Mouse (Mus musculus) neural tube, embryonic 10.5 days (tissue): ENCODE measurements around the gene Igtp.
"Not testable (repeated sequence)": the region's sequence is repeated elsewhere in the genome, so short reads cannot be mapped to it uniquely, and the experiment has no call there.

ENCODE experiments used
- DNase-seq: peaks from one replicate; pipeline ENCODE4 v3.0.0-alpha.2; 2017; ENCODE audit warnings: low spot score; ENCODE audit errors: extremely low spot score

Gene Igtp

GRCm38 (mm10) chr11:58199229-58200037 lies at the start of gene Igtp, which contains the start of gene Irgm2:
TSS of gene Igtp (plus strand) at chr11:58199556.
TSS of gene Irgm2 (plus strand) at chr11:58199618.
- peak; percentile 54 for DNase-seq

- no peak for DNase-seq
Measured at GRCm38 (mm10) chr11:58155458-58155857, 43.9 kb upstream of the Igtp start.

- no peak for DNase-seq
Measured at GRCm38 (mm10) chr11:58156871-58157270, 42.5 kb upstream of the Igtp start.

GRCm38 (mm10) chr11:58165072-58165471 lies 34.3 kb upstream of the Igtp start:
- no peak for DNase-seq

- no peak for DNase-seq
Measured at GRCm38 (mm10) chr11:58167822-58168166, 31.6 kb upstream of the Igtp start.

GRCm38 (mm10) chr11:58168167-58168915 lies 31.0 kb upstream of the Igtp start, which contains the start of gene Gemin5:
TSS of gene Gemin5 (minus strand) at chr11:58168539.
- peak; percentile 87 for DNase-seq

- no peak for DNase-seq
Measured at GRCm38 (mm10) chr11:58169666-58170065, 29.7 kb upstream of the Igtp start.

- DNase-seq = peak; percentile 98
Measured at GRCm38 (mm10) chr11:58171459-58172091, 27.8 kb upstream of the Igtp start, which contains the start of gene Mrpl22. TSS of gene Mrpl22 (plus strand) at chr11:58171661.

GRCm38 (mm10) chr11:58179563-58179962 lies 19.8 kb upstream of the Igtp start:
- peak; percentile 62 for DNase-seq

- DNase-seq = not testable (repeated sequence)
Measured at GRCm38 (mm10) chr11:58179986-58180385, 19.4 kb upstream of the Igtp start.

- DNase-seq = no peak
Measured at GRCm38 (mm10) chr11:58180756-58181155, 18.6 kb upstream of the Igtp start.

- no peak for DNase-seq
Measured at GRCm38 (mm10) chr11:58183579-58183978, 15.8 kb upstream of the Igtp start.

GRCm38 (mm10) chr11:58189675-58190074 lies 9.7 kb upstream of the Igtp start:
- no peak for DNase-seq

GRCm38 (mm10) chr11:58193326-58193725 lies 6.0 kb upstream of the Igtp start:
- no peak for DNase-seq

- no peak for DNase-seq
Measured at GRCm38 (mm10) chr11:58193860-58194520, 5.4 kb upstream of the Igtp start.

- DNase-seq = no peak
Measured at GRCm38 (mm10) chr11:58198663-58199062, 693 bp upstream of the Igtp start.

- no peak for DNase-seq
Measured at GRCm38 (mm10) chr11:58200226-58200625, 870 bp downstream of the Igtp start.

- DNase-seq = no peak
Measured at GRCm38 (mm10) chr11:58201052-58201451, 1.7 kb downstream of the Igtp start.

GRCm38 (mm10) chr11:58210321-58210886 lies 11.0 kb downstream of the Igtp start:
- DNase-seq = no peak

GRCm38 (mm10) chr11:58211062-58211681 lies 11.8 kb downstream of the Igtp start:
- DNase-seq = no peak

GRCm38 (mm10) chr11:58211682-58212067 lies 12.3 kb downstream of the Igtp start:
- DNase-seq = no peak
